Mouse (Mus musculus) lung, postnatal 0 days (tissue): ENCODE measurements around the gene Apod. TPM values are rescaled to one million over a fixed set of nuclear protein-coding genes. Genes with fewer than 3 reads are reported as not detected.
A peak's percentile ranks its signal among the peaks of the same experiment; 100 is the strongest.
"Not testable (repeated sequence)": the region's sequence is repeated elsewhere in the genome, so short reads cannot be mapped to it uniquely, and the experiment has no call there.

Experiments
- ATAC-seq: fragments of 200-750 bp; cut with Nextera tagmentation; 2 replicates; pipeline ENCODE4 v1.8.0; 2017; ENCODE audit warnings: moderate library complexity
- DNase-seq: peaks from one replicate; pipeline ENCODE4 v3.0.0-alpha.2; 2016; ENCODE audit warnings: low spot score
- H3K27ac ChIP-seq: fragments of 300-500 bp; sonication (generic); 2 replicates; pipeline ENCODE4 v1.5.1; 2014; ENCODE audit warnings: antibody characterized with exemption, mild to moderate bottlenecking, low read length, mixed read lengths
- H3K27me3 ChIP-seq: fragments of 300-500 bp; sonication (generic); replicated peaks from 2 replicates; pipeline ENCODE4 v1.6.1; 2014; ENCODE audit warnings: low read length, mixed read lengths; ENCODE audit not compliant: insufficient read depth
- H3K36me3 ChIP-seq: fragments of 300-500 bp; sonication (generic); 2 replicates; pipeline ENCODE4 v1.6.1; 2014; ENCODE audit warnings: low read length, mixed read lengths; ENCODE audit not compliant: insufficient read depth
- H3K4me1 ChIP-seq: fragments of 300-500 bp; sonication (generic); 2 replicates; pipeline ENCODE4 v1.6.1; 2014; ENCODE audit warnings: antibody characterized with exemption, low read depth, low read length, mixed read lengths; ENCODE audit not compliant: insufficient read depth
- H3K4me2 ChIP-seq: fragments of 300-500 bp; sonication (generic); replicated peaks from 2 replicates; pipeline ENCODE4 v1.6.1; 2014; ENCODE audit warnings: low read depth, mild to moderate bottlenecking, low read length, moderate library complexity, mixed read lengths
- H3K4me3 ChIP-seq: fragments of 300-500 bp; sonication (generic); 2 replicates; pipeline ENCODE4 v1.5.1; 2014; ENCODE audit warnings: low read depth, low read length
- H3K9ac ChIP-seq: fragments of 300-500 bp; sonication (generic); replicated peaks from 2 replicates; pipeline ENCODE4 v1.6.1; 2014; ENCODE audit warnings: low read depth, mild to moderate bottlenecking
- H3K9me3 ChIP-seq: fragments of 300-500 bp; sonication (generic); 2 replicates; pipeline ENCODE4 v1.6.1; 2016; ENCODE audit warnings: low read length, mixed read lengths
- CTCF ChIP-seq: IDR thresholded peaks from 2 replicates; pipeline ENCODE4 v1.5.1; 2016; ENCODE audit warnings: antibody characterized with exemption, mild to moderate bottlenecking
- EP300 ChIP-seq: IDR thresholded peaks from 2 replicates; pipeline ENCODE4 v1.6.1; 2016; ENCODE audit warnings: antibody characterized with exemption, mild to moderate bottlenecking, control low read depth
- WGBS: fragments of 180-500 bp; shearing (Covaris S2); extraction: QIAGEN DNeasy Blood & Tissue Kit; methylation state at CpG from one replicate; pipeline ENCODE4 v1.1.7; 2014; 5-methylcytosine and 5-hydroxymethylcytosine counted together
- polyA plus RNA-seq: library from polyadenylated mRNA; unstranded; fragments of >200 nt; fragmentation: Nextera tagmentation; extraction: Ambion mirVana; gene quantifications from 2 replicates; pipeline ENCODE4 v1.2.1, GENCODE M21; 2015

Gene Apod
- polyA plus RNA-seq, 1 experiment from 2014 or later: 2.1 TPM

GRCm38 (mm10) chr16:31318418-31318817 lies 3.8 kb upstream of the Apod start:
- Histone ChIP-seq H3K4me2 (no peak overlapping the region), H3K27ac (peak overlapping the region; percentile 71), H3K36me3 (no peaks in the 10 kb centered on the region), H3K27me3 (no peaks in the 10 kb centered on the region), H3K9me3 (no peaks in the 10 kb centered on the region), H3K4me1 (peaks cover 10% of the 10 kb centered on the region; the same call in 1 of the 2 replicates), H3K4me3 (no peak overlapping the region), H3K9ac (no peak overlapping the region)
- peak; percentile 78 for DNase-seq
- ATAC-seq: peak; percentile 14; the same call in 1 of the 2 replicates
- 28% methylated on average over 2 of the region's 2 CpGs for WGBS
- TF ChIP-seq CTCF (no peak), EP300 (peak; percentile 78)

GRCm38 (mm10) chr16:31316246-31317143 lies 1.9 kb upstream of the Apod start:
- WGBS: 35% methylated on average over 10 of the region's 12 CpGs
- ATAC-seq (peak; percentile 86), DNase-seq (peak; percentile 92)
- H3K27me3 ChIP-seq, H3K9me3 ChIP-seq, H3K4me2 ChIP-seq, H3K9ac ChIP-seq, H3K4me3 ChIP-seq, H3K36me3 ChIP-seq, H3K4me1 ChIP-seq: not testable (repeated sequence)
- H3K27ac ChIP-seq: peak overlapping the region; percentile 66
- TF ChIP-seq CTCF: 0 out of 2 replicates have a peak, but pooled peaks have one; percentile 5
- peak; percentile 60; the same call in 1 of the 2 replicates for TF ChIP-seq EP300

DNA sequence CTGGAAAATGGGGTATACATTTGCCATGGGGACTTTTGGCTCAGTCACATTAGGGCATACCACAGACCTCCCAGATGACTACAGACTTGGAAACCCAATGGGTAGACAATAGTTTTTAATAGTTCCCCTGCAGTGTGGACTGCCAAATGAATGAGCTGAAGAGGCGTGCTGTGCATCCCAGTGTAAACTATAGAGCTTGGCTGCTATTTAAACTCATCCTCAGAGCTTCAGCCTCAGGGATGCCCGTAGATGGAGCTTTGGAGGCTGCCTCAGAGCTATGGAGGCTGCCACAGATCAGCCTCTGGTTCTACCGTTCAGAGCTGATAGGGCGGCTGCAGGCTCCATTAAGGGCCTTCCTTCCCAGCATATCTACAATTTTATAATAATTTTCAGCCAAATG lies 686 bp upstream of the Apod start:
- Histone ChIP-seq H3K9me3 (no peaks in the 10 kb centered on the region), H3K36me3 (no peaks in the 10 kb centered on the region), H3K9ac (no peak overlapping the region), H3K27me3 (no peaks in the 10 kb centered on the region), H3K4me1 (peaks cover 10% of the 10 kb centered on the region; the same call in 1 of the 2 replicates), H3K4me3 (no peak overlapping the region), H3K27ac (peak overlapping the region; percentile 66), H3K4me2 (no peak overlapping the region)
- no peak for ATAC-seq
- TF ChIP-seq CTCF: no peak
- no peak for TF ChIP-seq EP300
- 75% methylated on average over 4 of the region's 4 CpGs for WGBS
- DNase-seq: no peak

- no peaks in the 10 kb centered on the region for H3K36me3 ChIP-seq
- no peak for DNase-seq
- 63% methylated on average over 2 of the region's 2 CpGs for WGBS
Measured at GRCm38 (mm10) chr16:31313611-31314010, 997 bp downstream of the Apod start.

GRCm38 (mm10) chr16:31312296-31312695 lies 2.3 kb downstream of the Apod start:
- Histone ChIP-seq H3K4me3 (no peak overlapping the region), H3K36me3 (no peaks in the 10 kb centered on the region), H3K27me3 (no peaks in the 10 kb centered on the region), H3K9ac (no peak overlapping the region), H3K9me3 (no peaks in the 10 kb centered on the region), H3K27ac (no peak overlapping the region), H3K4me1 (peaks cover 4% of the 10 kb centered on the region; the same call in 1 of the 2 replicates), H3K4me2 (no peak overlapping the region)
- no peak for TF ChIP-seq EP300
- no peak for TF ChIP-seq CTCF
- no peak for ATAC-seq
- WGBS: 71% methylated on average over 3 of the region's 3 CpGs
- DNase-seq: no peak

More at GRCm38 (mm10) chr16:31313611-31314010, 997 bp downstream of the Apod start:
- Histone ChIP-seq H3K27ac (no peak overlapping the region), H3K9me3 (no peaks in the 10 kb centered on the region), H3K4me1 (peaks cover 8% of the 10 kb centered on the region; the same call in 1 of the 2 replicates), H3K27me3 (no peaks in the 10 kb centered on the region), H3K4me3 (no peak overlapping the region), H3K9ac (no peak overlapping the region), H3K4me2 (no peak overlapping the region)
- ATAC-seq: no peak
- TF ChIP-seq EP300 (no peak), CTCF (no peak)

GRCm38 (mm10) chr16:31305199-31305919 lies 9.2 kb downstream of the Apod start:
- H3K4me3 ChIP-seq: no peak overlapping the region
- H3K9ac ChIP-seq: no peak overlapping the region
- no peaks in the 10 kb centered on the region for H3K9me3 ChIP-seq
- H3K4me2 ChIP-seq: no peak overlapping the region
- 60% methylated on average over 5 of the region's 5 CpGs for WGBS
- ATAC-seq (no peak), DNase-seq (no peak)
- no peaks in the 10 kb centered on the region for H3K36me3 ChIP-seq
- no peak overlapping the region for H3K27ac ChIP-seq
- no peaks in the 10 kb centered on the region for H3K4me1 ChIP-seq
- TF ChIP-seq CTCF: no peak
- no peak for TF ChIP-seq EP300
- H3K27me3 ChIP-seq: no peaks in the 10 kb centered on the region
